Mouse (Mus musculus) lung, postnatal 4 days (tissue): ENCODE data around the gene Gm36864.

Source experiments
- DNase-seq, 2 experiments: peaks; one replicate each; pipeline ENCODE4 v3.0.0; 2021

Gm36864 gene

DNA sequence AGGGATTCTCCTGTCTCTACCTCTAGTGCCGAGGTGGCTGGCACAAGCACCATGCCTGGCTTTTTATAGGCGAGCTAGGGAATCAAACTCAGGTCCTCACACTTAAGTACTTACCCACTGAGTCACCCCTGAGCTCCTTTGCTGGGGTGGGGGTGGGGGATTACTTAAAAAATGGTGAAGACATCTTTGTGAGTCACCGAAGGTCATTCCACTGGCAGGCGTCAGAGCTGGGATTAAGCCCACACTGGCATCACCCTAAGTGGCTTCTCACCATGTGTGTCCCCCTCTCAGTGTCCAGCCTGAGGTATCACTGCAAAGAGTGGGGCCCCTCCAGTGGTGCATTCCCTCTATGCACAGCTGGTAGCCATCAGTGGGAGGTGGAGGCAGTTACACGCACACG, 24.4 kb downstream of the Gm36864 start:
- DNase-seq, result no peak

DNA sequence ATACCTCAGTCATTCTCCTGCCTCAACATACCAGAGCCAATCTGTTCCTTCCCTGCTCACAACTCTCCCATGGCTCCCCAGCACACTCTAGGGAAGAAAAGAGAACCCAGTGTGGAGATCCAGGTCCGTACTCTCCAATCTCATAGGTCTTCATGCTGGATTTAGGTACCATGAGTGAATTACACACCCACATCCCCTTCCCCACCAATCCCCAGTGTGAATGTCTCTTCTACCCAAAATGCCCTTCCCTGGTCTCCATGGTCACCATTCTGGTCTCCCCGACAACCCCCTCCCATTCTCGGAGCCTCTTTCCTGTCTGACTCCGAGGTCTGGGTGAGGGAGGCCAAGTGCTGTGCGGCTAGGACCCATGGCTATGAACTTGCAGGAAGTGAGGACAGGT, 25.2 kb downstream of the Gm36864 start, which contains the start of gene Gm15517:
TSS of gene Gm15517 (plus strand) at position 301 of the 400 bp plus-strand sequence.
- no peak for DNase-seq

DNA sequence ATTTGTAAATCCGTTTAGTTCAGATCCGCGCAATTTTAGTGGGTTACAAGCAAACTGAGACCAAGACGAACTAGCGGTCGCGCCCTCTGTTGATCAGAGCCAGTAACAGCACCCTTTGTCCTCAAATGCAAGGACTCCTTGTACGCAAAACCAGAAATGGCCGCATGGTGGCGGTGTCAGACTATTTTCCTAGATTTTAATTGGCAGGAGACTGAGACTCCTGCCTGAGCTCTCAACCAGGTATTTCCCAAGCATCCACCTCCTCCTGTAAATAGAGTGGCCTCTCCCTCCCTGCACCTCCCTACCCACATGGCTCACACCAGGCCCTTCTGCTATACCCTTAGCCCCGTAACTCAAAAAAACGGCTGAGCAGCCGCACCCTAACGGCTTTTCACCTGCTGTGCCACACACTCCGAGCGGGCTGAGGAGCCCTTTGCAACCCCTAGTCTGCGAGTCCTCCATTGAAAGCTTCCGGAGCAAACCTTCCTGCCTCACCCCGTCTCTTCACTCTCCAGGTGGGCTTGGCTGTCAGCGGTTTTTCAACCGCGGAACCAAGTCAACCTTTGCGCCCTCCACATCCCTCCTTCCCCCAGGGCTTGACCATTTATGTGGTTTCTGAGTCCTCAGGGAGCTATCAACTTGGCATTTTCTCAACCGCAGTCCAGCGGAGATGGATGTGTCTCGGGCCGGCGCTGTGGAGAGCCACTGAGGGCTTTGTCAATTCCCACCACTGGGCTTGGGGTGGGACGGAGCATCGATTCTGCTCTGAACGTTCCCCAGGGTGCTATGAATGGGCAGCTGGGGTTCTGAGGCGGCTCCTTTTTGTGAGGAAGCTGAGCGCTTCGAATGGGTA, 27.0 kb downstream of the Gm36864 start:
- peak; percentile 87 to 94 for DNase-seq

GRCm38 (mm10) chr7:44268117-44268516, 32.1 kb downstream of the Gm36864 start:
- DNase-seq, result no peak

DNA sequence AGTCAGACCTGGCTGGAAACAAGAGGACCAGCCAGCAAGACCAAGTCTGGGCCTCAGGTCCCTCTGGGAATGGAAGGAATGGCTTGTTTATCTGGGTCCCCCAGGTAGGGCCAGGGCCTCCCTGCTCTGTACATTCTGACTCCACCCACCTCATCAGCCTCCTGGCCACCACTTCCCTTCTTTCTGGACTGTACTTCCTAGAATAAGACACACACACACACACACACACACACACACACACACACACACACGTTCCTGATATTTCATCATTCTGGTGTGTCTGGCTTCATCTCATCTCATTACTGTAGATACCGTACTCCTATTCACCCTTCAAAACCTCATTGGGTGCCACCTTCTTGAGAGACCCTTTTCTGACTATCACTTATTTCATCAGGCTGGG, 33.4 kb downstream of the Gm36864 start:
- DNase-seq, result no peak

DNA sequence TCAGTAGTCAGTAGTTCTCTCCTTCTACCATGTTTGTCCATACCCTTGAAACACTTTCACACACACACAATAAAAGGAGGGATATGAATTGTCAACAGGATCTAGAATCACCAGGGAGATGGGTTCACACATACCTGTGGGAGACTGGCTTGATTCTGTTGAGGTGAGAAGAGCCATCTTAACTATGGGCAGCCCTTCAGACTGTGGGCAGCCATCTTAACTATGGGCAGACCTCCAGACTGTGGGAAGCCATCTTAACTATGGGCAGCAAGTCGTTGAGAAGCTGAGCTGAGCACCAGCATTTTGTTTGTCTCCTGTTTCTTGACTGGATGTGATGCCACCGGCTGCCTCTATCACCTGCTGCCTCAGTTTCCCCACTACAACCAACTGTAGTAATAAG, 35.3 kb downstream of the Gm36864 start:
- no peak for DNase-seq

GRCm38 (mm10) chr7:44272546-44272945, 36.6 kb downstream of the Gm36864 start:
- no peak for DNase-seq

- no peak for DNase-seq
Observed at GRCm38 (mm10) chr7:44273446-44273845, 37.5 kb downstream of the Gm36864 start.

- DNase-seq, result no peak
Observed at GRCm38 (mm10) chr7:44274096-44274495, 38.1 kb downstream of the Gm36864 start.

- no peak for DNase-seq
Observed at GRCm38 (mm10) chr7:44275546-44275945, 39.6 kb downstream of the Gm36864 start.

DNA sequence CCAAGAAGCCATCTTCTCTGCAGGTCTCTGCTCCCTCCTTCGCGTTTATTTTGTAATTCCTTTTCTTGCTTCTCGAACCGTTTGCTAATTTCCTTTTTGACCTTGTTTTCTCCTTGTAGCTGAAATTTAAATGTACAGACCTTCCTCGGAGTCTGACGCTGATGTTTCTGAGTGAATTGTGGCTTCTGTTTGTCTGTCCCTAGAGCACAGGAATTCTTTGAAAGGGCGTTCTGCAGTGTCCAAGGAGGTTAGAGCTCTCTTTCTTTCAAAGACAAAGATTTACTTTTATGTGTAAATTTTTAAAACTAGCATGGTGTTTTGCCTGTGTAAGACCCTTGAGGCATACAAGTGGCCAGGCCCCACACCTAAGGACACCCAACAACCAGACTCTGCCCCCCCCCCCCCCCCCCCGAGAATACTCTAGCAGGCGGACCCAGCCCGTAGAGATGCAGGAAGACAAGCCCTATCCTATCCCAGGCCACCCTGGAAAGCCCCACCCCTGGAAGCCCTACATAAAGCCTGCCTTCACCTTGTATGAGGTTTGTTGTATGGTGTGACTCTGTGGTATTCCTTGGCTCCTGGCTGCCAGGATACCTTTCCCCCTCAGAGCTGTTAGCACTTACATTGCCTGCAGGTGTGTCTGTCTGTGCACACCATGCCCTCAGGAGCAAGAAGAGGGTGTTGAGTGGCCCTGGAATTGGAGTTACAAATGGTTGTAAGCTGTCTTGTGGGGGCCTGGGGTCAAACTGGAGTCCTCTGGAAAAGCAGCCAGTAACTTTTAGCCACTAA, 40.7 kb downstream of the Gm36864 start:
- DNase-seq, result no peak

DNA sequence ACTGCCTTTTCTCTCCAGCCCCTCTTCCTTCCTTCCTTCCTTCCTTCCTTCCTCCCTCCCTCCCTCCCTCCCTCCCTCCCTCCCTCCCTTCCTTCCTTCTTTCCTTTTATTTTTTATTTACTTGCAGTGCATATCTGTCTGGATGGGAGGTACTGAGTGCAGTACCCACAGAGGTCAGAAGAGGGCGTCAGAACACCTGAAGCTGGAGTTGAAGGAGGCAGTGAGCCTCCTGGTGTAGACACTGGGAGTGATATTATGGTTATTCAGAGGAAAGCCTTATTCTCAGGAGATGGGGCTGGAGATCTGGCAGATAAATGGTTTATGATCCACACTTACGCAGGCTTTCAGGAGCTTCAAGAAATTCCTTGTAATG, 41.3 kb downstream of the Gm36864 start:
- DNase-seq, result peak in 1 of 2 experiments; percentile 32

GRCm38 (mm10) chr7:44280959-44281358, 45.0 kb downstream of the Gm36864 start:
- DNase-seq, result no peak

- no peak for DNase-seq
Observed at GRCm38 (mm10) chr7:44281586-44281985, 45.6 kb downstream of the Gm36864 start.

DNA sequence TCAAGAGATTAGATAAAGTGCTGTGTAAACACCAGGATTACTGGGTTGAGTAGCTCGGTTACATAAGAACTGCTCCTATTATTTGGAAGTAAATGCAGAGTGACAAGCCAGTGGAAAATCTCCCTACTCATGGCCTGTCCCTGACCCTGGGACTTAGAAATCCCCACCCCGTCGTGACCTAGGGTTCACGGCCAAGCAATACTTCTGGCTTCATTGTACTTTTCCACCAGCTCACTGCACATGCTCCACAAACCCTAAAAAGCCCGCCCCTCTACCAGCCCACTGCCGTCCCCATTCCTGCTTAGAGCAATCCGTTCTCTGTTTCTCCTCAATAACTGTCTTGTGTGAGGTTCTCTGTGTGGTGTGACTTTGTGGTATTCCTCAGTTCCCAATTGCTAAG, 51.8 kb downstream of the Gm36864 start:
- DNase-seq, result no peak

DNA sequence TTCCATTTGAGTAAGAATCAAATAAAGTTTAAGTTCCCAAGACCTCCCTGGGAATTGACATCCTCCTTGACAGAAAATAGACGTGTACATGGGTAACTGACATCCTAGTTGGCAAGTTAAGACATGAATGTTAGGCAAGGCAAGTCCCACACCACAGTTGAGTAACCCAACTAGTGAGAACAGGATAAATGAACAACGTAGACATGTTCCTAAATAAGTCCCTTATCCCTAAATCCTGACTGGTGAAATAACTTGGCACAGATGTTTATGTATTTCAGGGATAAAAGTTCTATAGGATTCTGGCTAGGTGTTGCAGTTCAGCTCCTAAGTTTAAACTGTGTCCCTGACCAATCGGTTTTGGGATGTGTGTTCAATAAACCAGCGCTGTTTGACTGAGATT, 55.0 kb downstream of the Gm36864 start:
- DNase-seq, result no peak

GRCm38 (mm10) chr7:44291418-44291817, 55.4 kb downstream of the Gm36864 start:
- DNase-seq, result no peak
